Mouse (Mus musculus) liver, embryonic 15.5 days (tissue): ENCODE results near the gene Slc7a11. TPM values are rescaled to one million over a fixed set of nuclear protein-coding genes. Genes with fewer than 3 reads are reported as not detected.

Experiments
- ATAC-seq: fragments of 200-750 bp; cut with Nextera tagmentation; 2 replicates; pipeline ENCODE4 v1.8.0; 2017; ENCODE audit warnings: moderate number of reproducible peaks, mild to moderate bottlenecking, moderate library complexity; ENCODE audit not compliant: insufficient read depth
- H3K27ac ChIP-seq: fragments of 300-500 bp; sonication (generic); replicated peaks from 2 replicates; pipeline ENCODE4 v1.5.1; 2015; ENCODE audit warnings: mild to moderate bottlenecking, inconsistent platforms
- H3K27me3 ChIP-seq: fragments of 300-500 bp; sonication (generic); 2 replicates; pipeline ENCODE4 v1.6.1; 2015; ENCODE audit warnings: mild to moderate bottlenecking, inconsistent platforms
- H3K36me3 ChIP-seq: fragments of 300-500 bp; sonication (generic); replicated peaks from 2 replicates; pipeline ENCODE4 v1.6.1; 2015; ENCODE audit warnings: moderate library complexity, mild to moderate bottlenecking, inconsistent platforms
- H3K4me1 ChIP-seq: fragments of 300-500 bp; sonication (generic); replicated peaks from 2 replicates; pipeline ENCODE4 v1.6.1; 2015; ENCODE audit warnings: inconsistent platforms
- H3K4me2 ChIP-seq: fragments of 300-500 bp; sonication (generic); 2 replicates; pipeline ENCODE4 v1.6.1; 2015; ENCODE audit warnings: moderate library complexity, mild to moderate bottlenecking, inconsistent platforms
- H3K4me3 ChIP-seq: fragments of 300-500 bp; sonication (generic); replicated peaks from 2 replicates; pipeline ENCODE4 v1.5.1; 2015; ENCODE audit warnings: mild to moderate bottlenecking, inconsistent platforms
- H3K9ac ChIP-seq: fragments of 300-500 bp; sonication (generic); 2 replicates; pipeline ENCODE4 v1.6.1; 2015; ENCODE audit warnings: moderate library complexity, mild to moderate bottlenecking, inconsistent platforms
- H3K9me3 ChIP-seq: fragments of 300-500 bp; sonication (generic); replicated peaks from 2 replicates; pipeline ENCODE4 v1.6.1; 2016; ENCODE audit warnings: inconsistent platforms
- WGBS: fragments of 180-500 bp; shearing (Covaris S2); methylation state at CpG from one replicate; pipeline ENCODE4 v1.1.7; 2015; ENCODE audit warnings: mixed read lengths; ENCODE audit not compliant: insufficient replicate concordance; 5-methylcytosine and 5-hydroxymethylcytosine counted together
- polyA plus RNA-seq: library from polyadenylated mRNA; unstranded; fragments of >200 nt; fragmentation: Nextera tagmentation; extraction: Ambion mirVana; gene quantifications from 2 replicates; pipeline ENCODE4 v1.2.1, GENCODE M21; 2015

The Slc7a11 gene
- polyA plus RNA-seq, 1 experiment from 2014 or later, result 0.13 TPM

- no peak overlapping the region for H3K4me2 ChIP-seq
- H3K9me3 ChIP-seq, result no peaks in the 10 kb centered on the region
- no peak overlapping the region for H3K9ac ChIP-seq
- H3K4me1 ChIP-seq, result no peaks in the 10 kb centered on the region
- H3K27ac ChIP-seq, result no peak overlapping the region
- WGBS, result 27% methylated on average over 4 of the region's 4 CpGs
- no peaks in the 10 kb centered on the region for H3K27me3 ChIP-seq
- ATAC-seq, result no peak
- H3K4me3 ChIP-seq, result no peak overlapping the region
- no peaks in the 10 kb centered on the region for H3K36me3 ChIP-seq
Observed at GRCm38 (mm10) chr3:50304137-50304536, 139.3 kb downstream of the Slc7a11 start.

GRCm38 (mm10) chr3:50302648-50303047, 140.8 kb downstream of the Slc7a11 start:
- H3K27me3 ChIP-seq, result no peaks in the 10 kb centered on the region
- no peak overlapping the region for H3K4me2 ChIP-seq
- no peak overlapping the region for H3K27ac ChIP-seq
- no peaks in the 10 kb centered on the region for H3K36me3 ChIP-seq
- no peak overlapping the region for H3K9ac ChIP-seq
- no peak overlapping the region for H3K4me3 ChIP-seq
- H3K9me3 ChIP-seq, result no peaks in the 10 kb centered on the region
- ATAC-seq, result no peak
- WGBS, result 10% methylated on average over 6 of the region's 6 CpGs
- H3K4me1 ChIP-seq, result no peaks in the 10 kb centered on the region

GRCm38 (mm10) chr3:50300952-50301303, 142.5 kb downstream of the Slc7a11 start:
- Histone ChIP-seq H3K9me3 (no peaks in the 10 kb centered on the region), H3K4me2 (no peak overlapping the region), H3K4me1 (no peaks in the 10 kb centered on the region), H3K27ac (no peak overlapping the region), H3K9ac (no peak overlapping the region), H3K36me3 (no peaks in the 10 kb centered on the region), H3K4me3 (no peak overlapping the region), H3K27me3 (no peaks in the 10 kb centered on the region)
- no peak for ATAC-seq
- WGBS, result 6% methylated on average over 4 of the region's 4 CpGs

- H3K36me3 ChIP-seq, result no peaks in the 10 kb centered on the region
- no peaks in the 10 kb centered on the region for H3K27me3 ChIP-seq
- no peaks in the 10 kb centered on the region for H3K4me1 ChIP-seq
- ATAC-seq, result no peak
- no peak overlapping the region for H3K4me3 ChIP-seq
- no peak overlapping the region for H3K4me2 ChIP-seq
- no peak overlapping the region for H3K27ac ChIP-seq
- H3K9me3 ChIP-seq, result no peaks in the 10 kb centered on the region
- H3K9ac ChIP-seq, result no peak overlapping the region
- 60% methylated on average over 17 of the region's 17 CpGs for WGBS
Observed at GRCm38 (mm10) chr3:50300002-50300951, 143.1 kb downstream of the Slc7a11 start.

GRCm38 (mm10) chr3:50298366-50298991, 144.9 kb downstream of the Slc7a11 start:
- H3K9me3 ChIP-seq, result no peaks in the 10 kb centered on the region
- no peak for ATAC-seq
- 61% methylated on average over 7 of the region's 7 CpGs for WGBS
- H3K27ac ChIP-seq, result no peak overlapping the region
- no peaks in the 10 kb centered on the region for H3K4me1 ChIP-seq
- H3K4me3 ChIP-seq, result no peak overlapping the region
- H3K36me3 ChIP-seq, result no peaks in the 10 kb centered on the region
- H3K27me3 ChIP-seq, result no peaks in the 10 kb centered on the region
- H3K9ac ChIP-seq, result no peak overlapping the region
- no peak overlapping the region for H3K4me2 ChIP-seq

GRCm38 (mm10) chr3:50296956-50297355, 146.5 kb downstream of the Slc7a11 start:
- H3K27me3 ChIP-seq, result no peaks in the 10 kb centered on the region
- no peak overlapping the region for H3K9ac ChIP-seq
- H3K27ac ChIP-seq, result no peak overlapping the region
- no peak overlapping the region for H3K4me2 ChIP-seq
- 50% methylated on average over 10 of the region's 10 CpGs for WGBS
- no peaks in the 10 kb centered on the region for H3K4me1 ChIP-seq
- H3K4me3 ChIP-seq, result no peak overlapping the region
- ATAC-seq, result no peak
- no peaks in the 10 kb centered on the region for H3K9me3 ChIP-seq
- no peaks in the 10 kb centered on the region for H3K36me3 ChIP-seq

- no peak overlapping the region for H3K27ac ChIP-seq
- ATAC-seq, result no peak
- H3K9me3 ChIP-seq, result no peaks in the 10 kb centered on the region
- no peaks in the 10 kb centered on the region for H3K27me3 ChIP-seq
- H3K4me1 ChIP-seq, result no peaks in the 10 kb centered on the region
- no peak overlapping the region for H3K4me2 ChIP-seq
- 53% methylated on average over 2 of the region's 2 CpGs for WGBS
- no peaks in the 10 kb centered on the region for H3K36me3 ChIP-seq
- no peak overlapping the region for H3K9ac ChIP-seq
- H3K4me3 ChIP-seq, result no peak overlapping the region
Observed at GRCm38 (mm10) chr3:50275023-50275422, 168.4 kb downstream of the Slc7a11 start.

- no peak for ATAC-seq
- Histone ChIP-seq H3K9ac (no peak overlapping the region), H3K9me3 (no peaks in the 10 kb centered on the region), H3K27me3 (no peaks in the 10 kb centered on the region), H3K4me1 (no peaks in the 10 kb centered on the region), H3K27ac (no peak overlapping the region), H3K36me3 (no peaks in the 10 kb centered on the region), H3K4me3 (no peak overlapping the region), H3K4me2 (no peak overlapping the region)
Observed at GRCm38 (mm10) chr3:50272222-50272621, 171.2 kb downstream of the Slc7a11 start.

GRCm38 (mm10) chr3:50269680-50270079, 173.7 kb downstream of the Slc7a11 start:
- no peak overlapping the region for H3K4me2 ChIP-seq

GRCm38 (mm10) chr3:50262547-50263087, 180.8 kb downstream of the Slc7a11 start:
- H3K9ac ChIP-seq, result no peak overlapping the region
- no peak for ATAC-seq
- no peaks in the 10 kb centered on the region for H3K4me1 ChIP-seq
- WGBS, result 21% methylated on average over 2 of the region's 2 CpGs
- H3K4me3 ChIP-seq, result no peak overlapping the region
- H3K4me2 ChIP-seq, result no peak overlapping the region
- H3K36me3 ChIP-seq, result no peaks in the 10 kb centered on the region
- no peak overlapping the region for H3K27ac ChIP-seq
- H3K27me3 ChIP-seq, result no peaks in the 10 kb centered on the region
- no peaks in the 10 kb centered on the region for H3K9me3 ChIP-seq

More at GRCm38 (mm10) chr3:50269680-50270079, 173.7 kb downstream of the Slc7a11 start:
- no peaks in the 10 kb centered on the region for H3K36me3 ChIP-seq
- no peaks in the 10 kb centered on the region for H3K9me3 ChIP-seq
- H3K27ac ChIP-seq, result no peak overlapping the region
- no peak for ATAC-seq
- no peak overlapping the region for H3K9ac ChIP-seq
- H3K27me3 ChIP-seq, result no peaks in the 10 kb centered on the region
- WGBS, result 58% methylated on average over 4 of the region's 4 CpGs
- no peak overlapping the region for H3K4me3 ChIP-seq
- no peaks in the 10 kb centered on the region for H3K4me1 ChIP-seq

- Histone ChIP-seq H3K27ac (no peak overlapping the region), H3K4me2 (no peak overlapping the region), H3K4me1 (no peaks in the 10 kb centered on the region), H3K4me3 (no peak overlapping the region), H3K36me3 (no peaks in the 10 kb centered on the region), H3K27me3 (no peaks in the 10 kb centered on the region), H3K9ac (no peak overlapping the region), H3K9me3 (no peaks in the 10 kb centered on the region)
- no peak for ATAC-seq
- WGBS, result 61% methylated on average over 2 of the region's 2 CpGs
Observed at GRCm38 (mm10) chr3:50262066-50262465, 181.3 kb downstream of the Slc7a11 start.
